Mouse (Mus musculus) liver, embryonic 11.5 days (tissue): ENCODE measurements around the gene Rapgef5. TPM values are rescaled to one million over a fixed set of nuclear protein-coding genes. Genes with fewer than 3 reads are reported as not detected.

ENCODE experiments used
- ATAC-seq: fragments of 200-750 bp; cut with Nextera tagmentation; replicated peaks from 2 replicates; pipeline ENCODE4 v1.8.0; 2017; ENCODE audit warnings: moderate number of reproducible peaks, mild to moderate bottlenecking, moderate TSS enrichment, moderate library complexity; ENCODE audit not compliant: low FRiP score
- DNase-seq: peaks from one replicate; pipeline ENCODE4 v3.0.0-alpha.2; 2017; ENCODE audit warnings: low spot score
- H3K27ac ChIP-seq: fragments of 300-500 bp; sonication (generic); 2 replicates; pipeline ENCODE4 v1.5.1; 2014; ENCODE audit warnings: mild to moderate bottlenecking, low read depth, low read length, control low read depth
- H3K27me3 ChIP-seq: fragments of 300-500 bp; sonication (generic); replicated peaks from 2 replicates; pipeline ENCODE4 v1.6.1; 2014; ENCODE audit warnings: low read length, mixed read lengths; ENCODE audit not compliant: control insufficient read depth, insufficient read depth
- H3K36me3 ChIP-seq: fragments of 300-500 bp; sonication (generic); 2 replicates; pipeline ENCODE4 v1.6.1; 2014; ENCODE audit warnings: mild to moderate bottlenecking, low read length, moderate library complexity, mixed read lengths; ENCODE audit not compliant: control insufficient read depth, insufficient read depth
- H3K4me1 ChIP-seq: fragments of 300-500 bp; sonication (generic); replicated peaks from 2 replicates; pipeline ENCODE4 v1.6.1; 2014; ENCODE audit warnings: low read length, mixed read lengths; ENCODE audit not compliant: control insufficient read depth, insufficient read depth
- H3K4me2 ChIP-seq: fragments of 300-500 bp; sonication (generic); 2 replicates; pipeline ENCODE4 v1.6.1; 2014; ENCODE audit warnings: mild to moderate bottlenecking, control low read depth, moderate library complexity
- H3K4me3 ChIP-seq: fragments of 300-500 bp; sonication (generic); 2 replicates; pipeline ENCODE4 v1.5.1; 2014; ENCODE audit warnings: low read depth, low read length, control low read depth
- H3K9ac ChIP-seq: fragments of 300-500 bp; sonication (generic); 2 replicates; pipeline ENCODE4 v1.6.1; 2014; ENCODE audit warnings: low read depth, low read length, control low read depth
- H3K9me3 ChIP-seq: fragments of 300-500 bp; sonication (generic); 2 replicates; pipeline ENCODE4 v1.6.1; 2016; ENCODE audit warnings: low read length, inconsistent platforms, mixed read lengths; ENCODE audit not compliant: control insufficient read depth
- WGBS: fragments of 180-500 bp; shearing (Covaris S2); extraction: QIAGEN DNeasy Blood & Tissue Kit; methylation state at CpG from one replicate; pipeline ENCODE4 v1.1.7; 2014; 5-methylcytosine and 5-hydroxymethylcytosine counted together
- polyA plus RNA-seq: library from polyadenylated mRNA; unstranded; fragments of >200 nt; fragmentation: Nextera tagmentation; extraction: Ambion mirVana; gene quantifications from 2 replicates; pipeline ENCODE4 v1.2.1, GENCODE M21; 2014

Gene Rapgef5
- polyA plus RNA-seq, 1 experiment from 2014 or later, result 2.6 TPM

- Histone ChIP-seq H3K4me2 (no peak overlapping the region), H3K4me3 (no peak overlapping the region), H3K9ac (no peak overlapping the region), H3K4me1 (no peaks in the 10 kb centered on the region; the same call in 1 of the 2 replicates), H3K9me3 (no peaks in the 10 kb centered on the region), H3K27me3 (no peaks in the 10 kb centered on the region), H3K27ac (no peak overlapping the region), H3K36me3 (no peaks in the 10 kb centered on the region)
- ATAC-seq (no peak), DNase-seq (no peak)
- 70% methylated on average over 6 of the region's 6 CpGs for WGBS
Observed at GRCm38 (mm10) chr12:117639356-117640121, 123.3 kb downstream of the Rapgef5 start.

GRCm38 (mm10) chr12:117642512-117642911 is 126.2 kb downstream of the Rapgef5 start:
- no peaks in the 10 kb centered on the region for H3K9me3 ChIP-seq
- no peak for DNase-seq
- H3K27ac ChIP-seq, result no peak overlapping the region
- H3K27me3 ChIP-seq, result no peaks in the 10 kb centered on the region
- no peak overlapping the region for H3K4me3 ChIP-seq
- ATAC-seq, result no peak
- H3K36me3 ChIP-seq, result no peaks in the 10 kb centered on the region
- no peaks in the 10 kb centered on the region for H3K4me1 ChIP-seq
- H3K9ac ChIP-seq, result no peak overlapping the region
- WGBS, result 59% methylated on average over 2 of the region's 2 CpGs
- no peak overlapping the region for H3K4me2 ChIP-seq

DNA sequence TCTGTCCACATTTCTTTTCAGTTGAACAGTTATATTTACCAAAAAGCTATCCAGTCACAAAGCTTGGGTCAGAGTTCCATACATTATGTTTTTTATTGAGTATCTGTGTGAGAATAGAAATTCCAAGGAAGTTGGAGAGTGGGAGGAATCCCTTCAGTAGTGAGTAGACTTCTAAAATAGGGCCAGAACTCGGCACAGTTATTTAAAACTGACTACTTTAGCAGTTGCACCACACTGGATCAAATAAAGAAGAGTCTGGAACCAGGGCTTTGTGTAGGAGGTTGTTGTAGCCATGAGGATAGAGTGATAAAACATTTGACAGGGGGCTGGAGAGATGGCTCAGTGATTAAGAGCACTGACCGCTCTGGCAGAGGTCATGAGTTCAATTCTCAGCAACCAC is 129.5 kb downstream of the Rapgef5 start:
- Histone ChIP-seq H3K27me3 (no peaks in the 10 kb centered on the region), H3K9me3 (no peaks in the 10 kb centered on the region), H3K4me1 (no peaks in the 10 kb centered on the region), H3K4me2 (no peak overlapping the region), H3K4me3 (no peak overlapping the region), H3K9ac (no peak overlapping the region), H3K27ac (no peak overlapping the region), H3K36me3 (no peaks in the 10 kb centered on the region)
- 76% methylated on average over 2 of the region's 2 CpGs for WGBS
- ATAC-seq, result no peak
- DNase-seq, result no peak

DNA sequence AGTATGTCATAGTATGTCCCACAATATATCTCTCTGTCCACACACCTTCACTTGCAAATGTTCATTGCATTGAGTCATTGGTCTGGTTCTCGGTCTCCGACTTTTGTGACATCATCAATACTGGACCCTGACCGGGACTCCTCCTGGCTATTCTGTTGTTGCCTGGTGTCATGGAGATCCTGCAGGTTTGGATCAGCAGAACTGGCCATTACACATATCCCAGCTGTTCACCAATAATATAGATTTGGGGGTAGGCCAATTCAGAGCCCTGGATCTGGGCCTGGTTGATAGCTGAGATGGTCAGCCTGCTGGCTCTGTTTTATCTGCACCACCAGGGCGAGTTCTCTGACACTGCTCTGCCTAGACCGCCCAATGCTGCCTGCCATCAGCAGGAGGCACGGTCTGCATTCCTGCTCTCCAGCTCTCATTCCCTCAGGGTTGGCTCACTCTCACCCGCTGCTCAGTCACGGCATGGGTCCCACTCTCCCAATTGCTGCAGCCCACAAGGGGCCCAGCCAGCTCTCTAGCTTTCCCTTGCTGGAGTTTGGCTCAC is 137.7 kb downstream of the Rapgef5 start:
- H3K27ac ChIP-seq, result no peak overlapping the region
- H3K4me3 ChIP-seq, result no peak overlapping the region
- no peaks in the 10 kb centered on the region for H3K4me1 ChIP-seq
- H3K27me3 ChIP-seq, result no peaks in the 10 kb centered on the region
- no peak overlapping the region for H3K4me2 ChIP-seq
- WGBS, result 85% methylated on average over 8 of the region's 8 CpGs
- H3K36me3 ChIP-seq, result no peaks in the 10 kb centered on the region
- ATAC-seq (no peak), DNase-seq (no peak)
- no peak overlapping the region for H3K9ac ChIP-seq
- H3K9me3 ChIP-seq, result no peaks in the 10 kb centered on the region

GRCm38 (mm10) chr12:117656935-117657334 is 140.7 kb downstream of the Rapgef5 start:
- no peak for DNase-seq
- no peak overlapping the region for H3K4me3 ChIP-seq
- H3K27ac ChIP-seq, result no peak overlapping the region
- no peaks in the 10 kb centered on the region for H3K4me1 ChIP-seq
- H3K9me3 ChIP-seq, result no peaks in the 10 kb centered on the region
- H3K4me2 ChIP-seq, result no peak overlapping the region
- ATAC-seq, result no peak
- 76% methylated on average over 4 of the region's 4 CpGs for WGBS
- H3K27me3 ChIP-seq, result no peaks in the 10 kb centered on the region
- no peak overlapping the region for H3K9ac ChIP-seq
- no peaks in the 10 kb centered on the region for H3K36me3 ChIP-seq

DNA sequence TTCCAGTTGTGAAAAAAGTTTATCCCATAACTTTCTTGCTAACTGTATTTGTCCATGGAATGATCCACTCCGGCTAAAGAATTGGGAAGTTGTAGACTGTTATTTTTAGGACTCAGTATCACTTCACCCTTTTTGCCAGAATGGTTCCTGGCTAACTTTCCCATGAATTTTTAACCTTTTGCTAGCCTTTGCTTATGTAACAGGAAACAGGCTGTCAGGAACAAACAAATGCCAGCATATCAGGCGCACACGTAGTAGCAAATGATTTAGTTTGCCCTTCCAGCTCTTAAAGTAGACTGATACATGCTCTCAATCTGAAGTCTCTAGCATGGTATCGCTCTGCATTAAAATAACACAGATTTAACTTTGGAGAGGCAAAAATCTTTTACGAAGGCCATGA is 141.5 kb downstream of the Rapgef5 start:
- Histone ChIP-seq H3K9ac (no peak overlapping the region), H3K4me3 (no peak overlapping the region), H3K4me2 (no peak overlapping the region), H3K36me3 (no peaks in the 10 kb centered on the region), H3K27ac (no peak overlapping the region), H3K27me3 (no peaks in the 10 kb centered on the region), H3K4me1 (no peaks in the 10 kb centered on the region), H3K9me3 (no peaks in the 10 kb centered on the region)
- 71% methylated on average over 5 of the region's 5 CpGs for WGBS
- DNase-seq, result no peak
- ATAC-seq, result no peak

GRCm38 (mm10) chr12:117658821-117659220 is 142.5 kb downstream of the Rapgef5 start:
- Histone ChIP-seq H3K4me3 (no peak overlapping the region), H3K9ac (no peak overlapping the region), H3K4me2 (no peak overlapping the region), H3K36me3 (no peaks in the 10 kb centered on the region), H3K27me3 (no peaks in the 10 kb centered on the region), H3K9me3 (no peaks in the 10 kb centered on the region), H3K27ac (no peak overlapping the region), H3K4me1 (no peaks in the 10 kb centered on the region)
- DNase-seq (no peak), ATAC-seq (no peak)
- WGBS, result 70% methylated on average over 6 of the region's 6 CpGs

- DNase-seq, result no peak
- H3K27ac ChIP-seq, result no peak overlapping the region
- H3K4me2 ChIP-seq, result no peak overlapping the region
- no peaks in the 10 kb centered on the region for H3K4me1 ChIP-seq
- no peaks in the 10 kb centered on the region for H3K27me3 ChIP-seq
- no peaks in the 10 kb centered on the region for H3K36me3 ChIP-seq
- 59% methylated on average over 4 of the region's 4 CpGs for WGBS
- no peak for ATAC-seq
- H3K9ac ChIP-seq, result no peak overlapping the region
- no peaks in the 10 kb centered on the region for H3K9me3 ChIP-seq
- H3K4me3 ChIP-seq, result no peak overlapping the region
Observed at GRCm38 (mm10) chr12:117660361-117660760, 144.1 kb downstream of the Rapgef5 start.

DNA sequence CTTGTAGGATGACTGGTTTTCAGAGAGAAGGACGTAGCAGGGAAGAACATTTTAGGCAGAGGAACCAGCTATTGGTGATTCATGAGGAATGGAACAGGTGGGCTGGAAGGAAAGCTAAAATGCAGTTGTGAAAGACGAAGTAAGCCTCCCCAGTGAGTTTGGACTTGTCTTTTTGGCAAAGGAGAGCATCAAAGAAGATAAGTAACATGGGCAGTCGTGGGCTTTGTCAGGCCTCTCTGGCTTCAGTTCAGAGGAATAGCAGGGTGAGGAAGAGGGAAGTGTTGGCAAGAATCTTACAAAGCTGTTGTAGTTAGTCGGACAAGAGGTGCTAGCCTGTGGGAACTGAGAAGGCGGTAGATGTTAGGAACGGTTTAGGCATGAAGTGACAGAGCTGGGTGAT is 145.6 kb downstream of the Rapgef5 start:
- H3K4me1 ChIP-seq, result no peaks in the 10 kb centered on the region
- H3K4me2 ChIP-seq, result no peak overlapping the region

More for the DNA sequence above, 145.6 kb downstream of the Rapgef5 start:
- H3K27me3 ChIP-seq, result no peaks in the 10 kb centered on the region
- no peak overlapping the region for H3K4me3 ChIP-seq
- no peaks in the 10 kb centered on the region for H3K36me3 ChIP-seq
- DNase-seq (no peak), ATAC-seq (no peak)
- H3K9ac ChIP-seq, result no peak overlapping the region
- 74% methylated on average over 6 of the region's 6 CpGs for WGBS
- H3K9me3 ChIP-seq, result no peaks in the 10 kb centered on the region
- no peak overlapping the region for H3K27ac ChIP-seq
